Mouse (Mus musculus) intestine, embryonic 14.5 days (tissue): ENCODE data around the gene Rpusd1. TPM values are rescaled to one million over a fixed set of nuclear protein-coding genes. Genes with fewer than 3 reads are reported as not detected.

Source experiments
- ATAC-seq: fragments of 200-750 bp; cut with Nextera tagmentation; replicated peaks from 2 replicates; pipeline ENCODE4 v1.8.0; 2017; ENCODE audit warnings: low read depth, moderate number of reproducible peaks, moderate TSS enrichment, moderate library complexity; ENCODE audit not compliant: low FRiP score, low TSS enrichment
- DNase-seq: peaks from one replicate; pipeline ENCODE4 v3.0.0-alpha.2; 2018; ENCODE audit warnings: low spot score
- H3K27ac ChIP-seq: fragments of 300-500 bp; sonication (generic); 2 replicates; pipeline ENCODE4 v1.5.1; 2014; ENCODE audit warnings: low read depth, mild to moderate bottlenecking, control low read depth
- H3K27me3 ChIP-seq: fragments of 300-500 bp; sonication (generic); replicated peaks from 2 replicates; pipeline ENCODE4 v1.6.1; 2014; ENCODE audit warnings: low read length, control low read depth; ENCODE audit not compliant: control insufficient read depth, insufficient read depth
- H3K36me3 ChIP-seq: fragments of 300-500 bp; sonication (generic); 2 replicates; pipeline ENCODE4 v1.6.1; 2014; ENCODE audit warnings: low read length, control low read depth; ENCODE audit not compliant: control insufficient read depth, insufficient read depth
- H3K4me1 ChIP-seq: fragments of 300-500 bp; sonication (generic); replicated peaks from 2 replicates; pipeline ENCODE4 v1.6.1; 2014; ENCODE audit warnings: low read length, control low read depth, mixed read lengths; ENCODE audit not compliant: control insufficient read depth, insufficient read depth
- H3K4me2 ChIP-seq: fragments of 300-500 bp; sonication (generic); 2 replicates; pipeline ENCODE4 v1.6.1; 2014; ENCODE audit warnings: low read length
- H3K4me3 ChIP-seq: fragments of 300-500 bp; sonication (generic); 2 replicates; pipeline ENCODE4 v1.5.1; 2014; ENCODE audit warnings: low read depth, low read length, control low read depth, mixed read lengths
- H3K9ac ChIP-seq: fragments of 300-500 bp; sonication (generic); 2 replicates; pipeline ENCODE4 v1.6.1; 2014; ENCODE audit warnings: mild to moderate bottlenecking, low read length
- H3K9me3 ChIP-seq: fragments of 300-500 bp; sonication (generic); 2 replicates; pipeline ENCODE4 v1.6.1; 2016; ENCODE audit warnings: low read length, control low read depth; ENCODE audit not compliant: control insufficient read depth
- WGBS: fragments of 180-500 bp; shearing (Covaris S2); extraction: QIAGEN DNeasy Blood & Tissue Kit; methylation state at CpG from one replicate; pipeline ENCODE4 v1.1.7; 2014; 5-methylcytosine and 5-hydroxymethylcytosine counted together
- polyA plus RNA-seq: library from polyadenylated mRNA; unstranded; fragments of >200 nt; fragmentation: Nextera tagmentation; extraction: Ambion mirVana; gene quantifications from 2 replicates; pipeline ENCODE4 v1.2.1, GENCODE M21; 2014

Rpusd1 gene
- polyA plus RNA-seq, 1 experiment from 2014 or later = 23.7 TPM

GRCm38 (mm10) chr17:25743831-25744230, 16.4 kb downstream of the Rpusd1 start:
- no peak overlapping the region for H3K4me2 ChIP-seq
- H3K36me3 ChIP-seq = no peaks in the 10 kb centered on the region
- ATAC-seq = no peak
- H3K4me1 ChIP-seq = no peaks in the 10 kb centered on the region
- H3K27ac ChIP-seq = no peak overlapping the region
- H3K9me3 ChIP-seq = no peaks in the 10 kb centered on the region
- WGBS = 88% methylated on average over 9 of the region's 9 CpGs
- H3K9ac ChIP-seq = no peak overlapping the region
- no peak overlapping the region for H3K4me3 ChIP-seq
- H3K27me3 ChIP-seq = no peaks in the 10 kb centered on the region
- no peak for DNase-seq

- no peak overlapping the region for H3K4me2 ChIP-seq
- no peak for DNase-seq
- ATAC-seq = no peak
- no peaks in the 10 kb centered on the region for H3K4me1 ChIP-seq
- no peaks in the 10 kb centered on the region for H3K9me3 ChIP-seq
- H3K27ac ChIP-seq = no peak overlapping the region
- H3K36me3 ChIP-seq = no peaks in the 10 kb centered on the region
- H3K4me3 ChIP-seq = no peak overlapping the region
- 74% methylated on average over 10 of the region's 10 CpGs for WGBS
- no peaks in the 10 kb centered on the region for H3K27me3 ChIP-seq
- H3K9ac ChIP-seq = no peak overlapping the region
These were observed 16.8 kb downstream of the Rpusd1 start for GRCm38 (mm10) chr17:25744311-25744710.

- H3K36me3 ChIP-seq = no peaks in the 10 kb centered on the region
- H3K4me1 ChIP-seq = peaks cover 6% of the 10 kb centered on the region; the same call in 1 of the 2 replicates
- ATAC-seq (no peak), DNase-seq (no peak)
- no peak overlapping the region for H3K4me2 ChIP-seq
- H3K27me3 ChIP-seq = no peaks in the 10 kb centered on the region
- no peaks in the 10 kb centered on the region for H3K9me3 ChIP-seq
- 95% methylated on average over 4 of the region's 4 CpGs for WGBS
- no peak overlapping the region for H3K9ac ChIP-seq
- no peak overlapping the region for H3K4me3 ChIP-seq
- no peak overlapping the region for H3K27ac ChIP-seq
These were observed 20.8 kb downstream of the Rpusd1 start for GRCm38 (mm10) chr17:25748238-25748637.

- Histone ChIP-seq H3K4me1 (peaks cover 6% of the 10 kb centered on the region; the same call in 1 of the 2 replicates), H3K4me3 (no peak overlapping the region), H3K9me3 (no peaks in the 10 kb centered on the region), H3K9ac (no peak overlapping the region), H3K4me2 (no peak overlapping the region), H3K27me3 (no peaks in the 10 kb centered on the region), H3K36me3 (no peaks in the 10 kb centered on the region), H3K27ac (no peak overlapping the region)
- ATAC-seq (no peak), DNase-seq (no peak)
- 89% methylated on average over 6 of the region's 6 CpGs for WGBS
These were observed 21.8 kb downstream of the Rpusd1 start for GRCm38 (mm10) chr17:25749314-25749713.

- H3K9ac ChIP-seq = no peak overlapping the region
- no peaks in the 10 kb centered on the region for H3K9me3 ChIP-seq
- peak; percentile 64 for DNase-seq
- no peak overlapping the region for H3K27ac ChIP-seq
- no peak overlapping the region for H3K4me2 ChIP-seq
- no peak for ATAC-seq
- 34% methylated on average over 5 of the region's 5 CpGs for WGBS
- H3K36me3 ChIP-seq = no peaks in the 10 kb centered on the region
- no peaks in the 10 kb centered on the region for H3K27me3 ChIP-seq
- no peak overlapping the region for H3K4me3 ChIP-seq
- peaks cover 11% of the 10 kb centered on the region for H3K4me1 ChIP-seq
These were observed 24.0 kb downstream of the Rpusd1 start for GRCm38 (mm10) chr17:25751446-25751845.

- H3K9me3 ChIP-seq = no peaks in the 10 kb centered on the region
- ATAC-seq (no peak), DNase-seq (no peak)
- H3K27ac ChIP-seq = no peak within 1 kb of the TSS
- H3K27me3 ChIP-seq = no peaks in the 10 kb centered on the region
- H3K36me3 ChIP-seq = no peaks in the 10 kb centered on the region
- H3K4me2 ChIP-seq = no peak within 1 kb of the TSS
- peaks cover 15% of the 10 kb centered on the region for H3K4me1 ChIP-seq
- H3K4me3 ChIP-seq = no peak within 1 kb of the TSS
- WGBS = 85% methylated on average over 9 of the region's 9 CpGs
- H3K9ac ChIP-seq = no peak within 1 kb of the TSS
These were observed 26.8 kb downstream of the Rpusd1 start, which contains the start of gene Msln for GRCm38 (mm10) chr17:25754241-25754640. Gene Msln, minus strand, starts transcription at chr17:25754378.

- no peak overlapping the region for H3K9ac ChIP-seq
- no peak for ATAC-seq
- no peak overlapping the region for H3K27ac ChIP-seq
- no peak overlapping the region for H3K4me3 ChIP-seq
- peaks cover 15% of the 10 kb centered on the region for H3K4me1 ChIP-seq
- no peaks in the 10 kb centered on the region for H3K9me3 ChIP-seq
- no peaks in the 10 kb centered on the region for H3K27me3 ChIP-seq
- DNase-seq = no peak
- 78% methylated on average over 4 of the region's 4 CpGs for WGBS
- H3K36me3 ChIP-seq = no peaks in the 10 kb centered on the region
- H3K4me2 ChIP-seq = no peak overlapping the region
These were observed 27.6 kb downstream of the Rpusd1 start for GRCm38 (mm10) chr17:25755086-25755485.

- H3K4me2 ChIP-seq = no peak overlapping the region
- no peaks in the 10 kb centered on the region for H3K9me3 ChIP-seq
These were observed 28.3 kb downstream of the Rpusd1 start for GRCm38 (mm10) chr17:25755627-25756377.

More at GRCm38 (mm10) chr17:25755627-25756377, 28.3 kb downstream of the Rpusd1 start:
- no peak overlapping the region for H3K9ac ChIP-seq
- DNase-seq (no peak), ATAC-seq (peak; percentile 48)
- H3K27ac ChIP-seq = peak overlapping the region; percentile 33; the same call in 1 of the 2 replicates
- 32% methylated on average over 4 of the region's 4 CpGs for WGBS
- H3K4me3 ChIP-seq = no peak overlapping the region
- H3K4me1 ChIP-seq = peaks cover 15% of the 10 kb centered on the region
- H3K27me3 ChIP-seq = no peaks in the 10 kb centered on the region
- no peaks in the 10 kb centered on the region for H3K36me3 ChIP-seq
